Mouse (Mus musculus): Measurements from ENCODE around the gene Zswim3.

DNA sequence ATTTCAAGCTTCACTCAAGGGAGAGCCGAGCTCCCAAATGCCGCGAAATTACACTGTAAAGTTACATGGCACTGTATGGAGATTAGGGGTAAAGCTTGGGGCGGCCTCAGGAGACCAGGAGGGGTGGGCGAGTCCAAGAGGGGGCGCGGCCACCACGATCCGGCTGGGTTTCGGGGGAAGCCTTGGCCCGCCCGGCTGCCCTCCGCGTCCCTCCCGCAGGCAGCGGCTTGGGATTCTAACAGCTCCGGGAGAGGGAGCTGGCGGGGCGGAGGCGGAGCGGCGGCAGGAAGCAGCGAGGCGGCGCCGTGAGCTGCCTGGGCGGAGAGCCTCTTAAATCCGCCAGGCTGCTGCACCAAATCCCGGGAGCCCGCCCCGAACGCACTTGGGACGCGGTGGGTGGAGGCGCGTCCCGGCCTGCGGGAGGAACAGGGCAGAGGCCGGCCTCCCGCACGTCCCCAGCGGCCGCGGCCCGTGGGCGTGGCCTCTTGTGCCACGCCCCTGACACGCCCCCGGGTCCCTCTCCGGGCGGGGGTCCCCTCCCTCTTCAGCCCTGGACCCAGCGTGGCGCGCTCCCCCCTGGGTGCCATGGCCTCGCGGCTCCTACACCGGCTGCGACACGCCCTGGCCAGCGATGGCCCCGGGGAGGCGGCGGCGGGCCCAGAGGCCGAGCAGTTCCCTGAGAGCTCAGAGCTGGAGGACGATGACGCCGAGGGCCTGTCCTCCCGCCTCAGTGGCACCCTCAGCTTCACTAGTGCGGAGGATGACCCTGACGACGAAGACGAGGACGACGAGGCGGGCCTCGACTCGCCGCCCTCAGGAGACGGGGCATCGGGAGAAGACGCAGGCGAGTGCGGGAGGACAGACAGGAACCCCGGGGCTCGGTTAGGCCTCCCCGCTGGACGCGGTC, 19.2 kb upstream of the Zswim3 start, which contains the start of gene Snx21:
- TF ChIP-seq GATA1 (IDR thresholded peaks at IDR 0.05; ENCODE audit: borderline replicate concordance, low read length) (no peak), FLI1 (IDR thresholded peaks at IDR 0.05; ENCODE audit: low read length) (no peak)
